Mouse (Mus musculus): ENCODE results near the gene Tac2. TPM values are rescaled to one million over a fixed set of nuclear protein-coding genes. Genes with fewer than 3 reads are reported as not detected.

The Tac2 gene
- 5.9 and 6.7 TPM in 2 replicates for polyA plus RNA-seq (2015; fragmentation: Nextera tagmentation; extraction: Ambion mirVana)

DNA sequence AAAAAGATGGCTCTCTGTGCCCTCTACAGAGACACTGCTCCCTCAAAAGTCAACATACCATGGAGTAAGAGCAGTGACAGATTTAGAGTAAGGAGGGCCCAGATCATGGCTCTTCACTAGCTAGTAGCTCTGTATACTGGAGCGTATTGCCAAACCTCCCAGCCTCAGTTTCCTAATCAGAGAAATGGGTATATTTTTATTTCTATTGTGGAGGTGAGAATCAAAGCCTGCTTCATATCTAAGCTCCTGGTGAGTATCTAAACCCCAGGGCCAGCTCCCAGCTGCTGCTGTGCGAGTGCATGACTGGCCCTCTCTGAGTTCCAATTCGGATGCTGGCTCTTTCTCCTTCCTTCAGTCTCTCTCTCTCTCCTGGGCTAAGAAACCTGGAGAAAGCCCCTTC is at the start of gene Tac2:
Gene Tac2 (plus strand): TSS at position 301 of the 400 bp plus-strand sequence.

DNA sequence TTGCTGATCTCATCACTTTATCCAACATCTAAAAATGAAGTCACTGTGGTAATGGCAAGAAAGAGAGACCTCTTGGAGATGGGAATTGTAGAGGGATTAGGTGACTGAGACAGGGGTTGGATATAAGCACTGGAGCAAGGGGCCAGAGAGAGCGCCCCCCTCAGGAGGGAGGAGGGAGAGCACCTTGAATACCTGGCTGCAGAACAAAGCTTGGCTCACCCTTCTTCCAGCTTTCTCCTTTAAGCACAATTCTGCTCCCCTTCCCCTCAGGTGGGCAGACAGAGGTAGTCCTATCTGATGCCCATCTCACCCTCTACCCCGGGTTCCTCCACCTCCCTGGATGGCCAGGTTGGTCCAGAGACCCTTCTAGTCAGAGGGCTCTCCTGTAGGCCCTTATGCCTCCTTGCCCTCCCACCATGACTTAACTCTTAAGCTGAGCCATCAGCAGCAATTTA is 19.5 kb upstream of the Tac2 start, which contains the start of gene Myo1a:
Gene Myo1a (plus strand): TSS at position 405 of the 455 bp plus-strand sequence.

DNA sequence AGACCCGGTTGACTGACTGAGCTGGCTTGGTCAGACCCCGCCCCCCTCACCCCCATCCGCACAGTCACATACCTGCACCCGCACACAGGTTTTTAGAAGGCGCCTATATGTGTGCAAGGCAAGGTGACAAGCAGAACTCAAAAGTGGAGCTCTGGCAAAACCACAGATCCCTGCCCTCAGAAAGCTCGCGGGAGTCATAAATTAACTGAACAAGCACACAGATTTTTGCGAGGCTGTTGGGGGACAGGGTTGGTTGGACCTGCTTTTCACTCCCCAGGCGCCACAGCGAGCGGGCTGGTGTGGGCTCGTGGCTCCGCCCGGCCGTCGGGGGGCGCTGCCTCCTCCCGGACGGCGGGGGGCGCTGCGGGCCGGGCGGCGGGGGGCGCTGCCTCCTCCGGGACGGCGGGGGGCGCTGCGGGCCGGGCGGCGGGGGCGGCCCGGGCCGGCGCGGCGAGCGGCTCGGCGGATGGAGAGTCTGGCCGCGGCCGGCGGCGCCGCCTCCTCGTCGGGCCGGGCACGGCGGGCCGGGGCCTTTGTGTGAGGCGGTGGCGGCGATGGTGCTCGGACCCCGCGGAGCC is 14.9 kb downstream of the Tac2 start, which contains the start of gene Zbtb39:
Gene Zbtb39 (plus strand): TSS at position 456 of the 578 bp plus-strand sequence.

DNA sequence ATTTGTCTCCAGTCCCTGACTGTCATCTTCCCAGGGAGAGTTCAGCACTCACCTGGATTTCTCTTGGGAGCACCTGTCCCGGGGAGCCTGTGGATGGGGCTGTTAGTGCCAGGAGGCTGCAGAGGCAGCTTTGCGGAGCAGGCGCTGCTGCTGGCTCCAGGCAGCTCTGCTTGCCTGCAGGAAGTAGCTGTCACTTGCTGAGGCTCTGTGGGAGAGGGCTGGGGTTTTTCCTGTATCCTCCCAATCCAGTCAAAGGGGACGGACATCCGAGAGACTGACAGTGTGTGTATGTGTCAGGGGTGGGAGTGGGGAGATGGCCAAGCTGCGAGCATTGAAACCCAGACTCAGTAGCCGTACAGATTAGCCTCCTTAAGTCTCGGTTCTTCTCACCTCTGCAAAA is 27.3 kb downstream of the Tac2 start, which contains the start of gene Gpr182:
Gene Gpr182 (minus strand): TSS at position 185 of the 400 bp plus-strand sequence.

DNA sequence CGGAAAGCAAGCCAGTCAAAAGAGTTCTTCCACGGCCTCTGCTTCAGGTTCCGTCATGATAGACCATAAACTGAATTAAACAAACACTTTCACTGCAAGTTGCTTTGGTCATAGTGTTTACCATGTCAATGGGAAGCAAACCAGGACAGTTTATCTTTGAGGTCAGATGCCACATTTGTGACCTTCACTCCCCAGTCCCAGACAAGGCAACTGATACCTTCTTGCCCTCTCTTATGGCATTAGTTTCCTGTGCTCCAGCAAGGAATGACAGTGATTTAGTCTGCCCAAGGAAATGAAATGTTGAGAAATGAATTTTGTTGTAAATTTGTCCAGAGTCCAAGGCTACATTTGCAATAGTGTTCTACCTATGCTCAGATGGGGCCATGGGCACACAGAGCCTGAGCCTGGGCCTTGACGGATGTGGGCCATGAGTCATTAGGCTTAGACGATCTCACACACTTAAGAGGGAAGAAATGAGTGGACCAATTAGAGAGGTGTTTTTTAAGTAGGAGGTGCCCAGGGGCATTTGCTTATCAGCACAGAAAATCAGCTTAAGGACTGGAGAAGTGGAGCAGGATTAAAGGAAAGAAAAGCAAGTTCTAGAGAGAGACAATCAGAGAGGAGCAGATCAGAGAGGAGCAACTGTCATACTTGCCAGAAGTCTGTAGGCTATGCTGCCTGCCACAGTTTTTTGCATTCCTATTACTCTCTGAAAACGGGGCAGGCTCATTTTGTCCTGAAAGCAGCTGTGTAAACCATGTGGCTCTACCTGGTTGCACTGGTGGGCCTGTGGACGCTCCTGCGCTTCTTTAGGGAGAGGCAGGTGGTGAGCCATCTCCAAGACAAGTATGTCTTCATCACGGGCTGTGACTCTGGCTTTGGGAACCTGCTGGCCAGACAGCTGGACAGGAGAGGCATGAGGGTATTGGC is 35.2 kb downstream of the Tac2 start, which contains the start of the genes Rdh1 and Rdh16f1:
Gene Rdh1 (plus strand): TSS at position 541 of the 930 bp plus-strand sequence.
Gene Rdh16f1 (plus strand): TSS at position 607 of the 930 bp plus-strand sequence.

GRCm38 (mm10) chr10:127776011-127776410 is 51.7 kb downstream of the Tac2 start, which contains the start of gene Rdh9:
Gene Rdh9, plus strand, starts transcription at chr10:127776386.

Other genes starting within 250 kb of the Tac2 start
- gene Stac3, start 222.8 kb upstream of the Tac2 start, polyA plus RNA-seq (2015; fragmentation: Nextera tagmentation; extraction: Ambion mirVana): 0.12 and 0.49 TPM in 2 replicates
- 22.4 and 25.0 TPM in 2 replicates for gene Ndufa4l2, start 209.5 kb upstream of the Tac2 start, polyA plus RNA-seq (2015; fragmentation: Nextera tagmentation; extraction: Ambion mirVana)
- gene Shmt2, start 202.0 kb upstream of the Tac2 start, polyA plus RNA-seq (2015; fragmentation: Nextera tagmentation; extraction: Ambion mirVana): 80.6 and 92.9 TPM in 2 replicates
- gene Nxph4, start 189.9 kb upstream of the Tac2 start, polyA plus RNA-seq (2015; fragmentation: Nextera tagmentation; extraction: Ambion mirVana): 0.12 TPM in 1 of 2 replicates, not detected in the other
- 29.9 and 45.8 TPM in 2 replicates for gene Lrp1, start 103.3 kb upstream of the Tac2 start, polyA plus RNA-seq (2015; fragmentation: Nextera tagmentation; extraction: Ambion mirVana)
- 21.2 and 24.6 TPM in 2 replicates for gene Stat6, start 81.5 kb upstream of the Tac2 start, polyA plus RNA-seq (2015; fragmentation: Nextera tagmentation; extraction: Ambion mirVana)
- gene Nemp1, start 57.6 kb upstream of the Tac2 start, polyA plus RNA-seq (2015; fragmentation: Nextera tagmentation; extraction: Ambion mirVana): 6.7 and 7.1 TPM in 2 replicates
- gene Nab2, start 55.9 kb upstream of the Tac2 start, polyA plus RNA-seq (2015; fragmentation: Nextera tagmentation; extraction: Ambion mirVana): 4.2 and 6.1 TPM in 2 replicates
- 0.23 and 0.25 TPM in 2 replicates for gene Myo1a, start 19.3 kb upstream of the Tac2 start, polyA plus RNA-seq (2015; fragmentation: Nextera tagmentation; extraction: Ambion mirVana)
- gene Zbtb39, start 15.1 kb downstream of the Tac2 start, polyA plus RNA-seq (2015; fragmentation: Nextera tagmentation; extraction: Ambion mirVana): 1.3 and 1.6 TPM in 2 replicates
- 7.9 and 10.9 TPM in 2 replicates for gene Gpr182, start 27.3 kb downstream of the Tac2 start, polyA plus RNA-seq (2015; fragmentation: Nextera tagmentation; extraction: Ambion mirVana)
- gene Rdh1, start 35.2 kb downstream of the Tac2 start, polyA plus RNA-seq (2015; fragmentation: Nextera tagmentation; extraction: Ambion mirVana): 0.47 and 0.51 TPM in 2 replicates
- 0.58 and 0.76 TPM in 2 replicates for gene Rdh16f1, start 35.3 kb downstream of the Tac2 start, polyA plus RNA-seq (2015; fragmentation: Nextera tagmentation; extraction: Ambion mirVana)
- not detected in 2 replicates for gene Rdh9, start 51.9 kb downstream of the Tac2 start, polyA plus RNA-seq (2015; fragmentation: Nextera tagmentation; extraction: Ambion mirVana)
- gene Rdh16, start 76.7 kb downstream of the Tac2 start, polyA plus RNA-seq (2015; fragmentation: Nextera tagmentation; extraction: Ambion mirVana): not detected in 2 replicates
- not detected in 2 replicates for gene Rdh19, start 125.5 kb downstream of the Tac2 start, polyA plus RNA-seq (2015; fragmentation: Nextera tagmentation; extraction: Ambion mirVana)
- not detected in 2 replicates for gene Rdh16f2, start 142.0 kb downstream of the Tac2 start, polyA plus RNA-seq (2015; fragmentation: Nextera tagmentation; extraction: Ambion mirVana)
- 0.10 TPM in 2 replicates for gene Rdh7, start 164.3 kb downstream of the Tac2 start, polyA plus RNA-seq (2015; fragmentation: Nextera tagmentation; extraction: Ambion mirVana)
- gene Sdr9c7, start 174.0 kb downstream of the Tac2 start, polyA plus RNA-seq (2015; fragmentation: Nextera tagmentation; extraction: Ambion mirVana): not detected in 2 replicates

Measured in spleen, postnatal 0 days (tissue).